Mouse (Mus musculus) granulocyte monocyte progenitor cell, adult 5-6 weeks (primary cell): Measurements from ENCODE around the gene Lrrc66. TPM values are rescaled to one million over a fixed set of nuclear protein-coding genes. Genes with fewer than 3 reads are reported as not detected.
"Not testable (repeated sequence)": the region's sequence is repeated elsewhere in the genome, so short reads cannot be mapped to it uniquely, and the experiment has no call there.

Experiments
- ATAC-seq: replicated peaks from 2 replicates; pipeline ENCODE4 v1.8.0; 2016; ENCODE audit warnings: mild to moderate bottlenecking, moderate TSS enrichment, inconsistent platforms; ENCODE audit not compliant: poor library complexity, severe bottlenecking
- total RNA-seq, 2 experiments: library from RNA; stranded (forward) in 1 of 2; stranded (reverse) in 1 of 2; fragments of 200-712, 200-1000 nt in 1 of 2; fragments of >200 nt in 1 of 2; fragmentation: Nextera tagmentation in 1 of 2; gene quantifications; 2 replicates each; pipeline ENCODE4 v1.2.3; 2014 to 2017

The Lrrc66 gene
- total RNA-seq, 2 experiments from 2014 or later = 0.34 to 1.1 TPM

DNA sequence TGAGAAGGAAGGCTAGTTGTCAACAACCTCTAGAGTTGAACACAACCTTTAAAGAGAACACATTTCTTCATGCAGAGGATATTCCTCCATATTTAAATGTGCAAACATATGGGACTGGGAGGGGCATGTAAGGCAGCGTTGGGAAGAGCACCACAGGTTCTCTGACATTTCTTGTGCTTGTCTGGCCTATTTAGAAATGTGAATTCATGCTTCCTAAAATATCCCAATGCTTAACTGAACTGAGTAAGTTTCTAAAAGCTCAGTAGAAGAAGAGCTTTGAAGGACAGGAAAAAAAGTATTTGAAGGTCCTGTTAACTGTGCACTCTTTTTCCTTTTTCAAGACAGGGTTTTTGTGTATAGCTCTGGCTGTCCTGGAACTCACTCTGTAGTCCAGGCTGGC lies 13.4 kb downstream of the Lrrc66 start:
- no peak for ATAC-seq

DNA sequence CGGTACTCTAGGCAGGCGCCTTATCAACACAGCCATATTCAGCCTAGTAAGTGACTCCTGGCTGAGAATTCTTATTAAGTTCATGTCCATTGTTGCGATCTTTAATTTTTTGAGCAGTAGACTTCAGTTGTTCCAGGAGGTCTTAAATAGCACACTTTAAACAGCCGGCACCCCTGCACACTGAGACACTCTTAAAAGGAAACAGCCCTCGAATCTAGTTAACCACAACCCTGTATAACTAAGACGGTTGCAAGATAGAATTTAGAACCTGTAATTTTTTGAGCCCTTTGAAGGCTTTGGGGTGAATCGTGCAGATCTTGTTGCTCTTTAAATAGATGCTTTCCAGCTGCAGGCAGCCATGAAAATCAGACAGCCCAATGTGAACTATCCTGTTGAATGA lies 17.1 kb downstream of the Lrrc66 start:
- no peak for ATAC-seq

DNA sequence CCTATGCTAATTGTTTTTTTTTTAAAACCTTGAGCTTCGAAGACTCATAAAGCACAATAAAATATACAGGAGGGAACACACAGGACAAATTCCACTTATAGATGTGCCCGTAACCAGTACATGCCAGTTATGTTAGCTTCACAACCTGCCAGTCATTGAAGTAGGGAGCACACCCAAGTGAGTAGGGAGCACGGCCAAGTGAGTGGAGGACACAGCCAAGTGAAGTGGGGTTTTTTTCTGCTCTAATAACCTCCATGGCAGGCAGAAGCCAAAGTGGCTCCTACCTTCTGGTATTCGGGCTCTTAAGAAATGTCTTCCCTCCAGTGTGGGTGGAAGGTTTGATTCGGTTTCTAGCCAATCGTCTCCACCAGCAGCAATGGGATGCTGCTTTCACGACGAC lies 19.0 kb downstream of the Lrrc66 start:
- ATAC-seq = no peak

DNA sequence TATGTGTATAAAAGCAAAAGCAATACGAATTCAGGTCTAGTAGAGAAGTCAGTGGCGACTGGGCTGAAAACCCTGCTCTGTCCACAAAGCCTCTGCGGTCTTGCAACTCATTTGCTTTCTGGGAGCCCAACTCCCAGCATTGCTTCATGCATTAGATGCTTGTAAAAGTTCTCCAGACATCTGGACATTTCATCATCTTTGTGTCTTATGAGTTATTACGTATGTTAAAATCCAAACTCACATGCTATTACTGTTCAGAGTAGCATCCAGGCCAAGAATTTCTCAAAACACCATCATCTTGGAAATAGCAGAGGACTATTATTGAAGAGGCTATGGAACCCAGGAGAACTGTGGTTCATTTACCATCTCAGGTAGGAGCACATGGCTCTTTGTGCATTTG lies 21.3 kb downstream of the Lrrc66 start:
- no peak for ATAC-seq

DNA sequence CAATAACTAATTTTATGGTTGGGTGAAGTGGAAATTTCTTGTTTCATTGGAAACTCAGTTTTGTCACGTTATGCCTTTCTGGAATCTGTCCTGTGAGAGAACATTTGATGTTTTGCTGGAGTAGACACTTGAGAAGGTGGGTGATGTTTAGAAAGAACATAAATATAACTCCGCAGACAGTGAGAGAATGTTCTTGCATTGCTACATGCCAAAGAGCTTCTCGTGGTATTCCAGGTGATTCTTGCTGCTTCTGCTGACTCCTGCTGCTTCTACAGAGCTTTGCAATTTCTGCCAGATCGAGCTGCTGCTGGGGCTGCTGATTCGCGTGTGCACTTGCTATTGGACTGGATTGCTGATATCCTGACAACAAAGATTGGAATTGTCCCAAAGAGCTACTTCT lies 27.4 kb downstream of the Lrrc66 start:
- ATAC-seq = no peak

DNA sequence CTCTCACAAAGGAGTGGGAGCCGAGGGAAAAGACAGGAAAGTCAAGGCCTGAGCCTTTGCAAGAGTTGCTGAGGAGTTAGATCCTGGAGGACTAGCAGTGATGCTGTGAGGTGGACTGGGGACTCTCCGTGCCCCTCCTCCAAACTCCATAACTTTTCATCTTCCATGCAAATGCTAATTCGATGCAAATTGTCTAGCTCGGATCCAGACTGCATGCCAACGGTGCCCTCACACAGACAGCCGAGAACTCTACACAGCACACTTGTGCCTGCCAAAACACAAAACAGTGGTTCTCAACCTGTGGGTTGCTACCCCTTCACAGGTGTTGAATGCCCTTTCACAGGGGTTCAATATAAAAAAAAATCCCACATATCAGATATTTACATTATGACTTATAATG lies 27.8 kb downstream of the Lrrc66 start:
- no peak for ATAC-seq

DNA sequence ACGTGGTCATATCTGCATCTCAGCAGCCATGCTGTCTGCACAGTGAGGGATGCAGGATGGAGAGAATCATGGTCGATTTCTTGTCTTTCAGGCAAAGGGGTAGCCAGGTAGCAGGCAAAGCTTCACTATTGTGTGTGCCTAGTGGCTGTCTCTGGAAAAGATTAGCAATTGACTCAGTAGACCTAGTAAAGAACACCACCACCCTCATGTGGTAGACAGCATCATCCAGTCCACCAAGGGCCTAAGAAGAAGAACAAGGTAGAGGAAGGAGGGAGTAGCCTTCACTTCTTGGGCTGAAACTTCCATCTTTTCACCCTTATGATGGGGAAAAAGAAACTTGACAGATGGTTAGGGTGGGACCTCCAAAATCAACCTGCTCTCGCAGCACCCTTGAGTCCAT lies 29.5 kb downstream of the Lrrc66 start:
- no peak for ATAC-seq

DNA sequence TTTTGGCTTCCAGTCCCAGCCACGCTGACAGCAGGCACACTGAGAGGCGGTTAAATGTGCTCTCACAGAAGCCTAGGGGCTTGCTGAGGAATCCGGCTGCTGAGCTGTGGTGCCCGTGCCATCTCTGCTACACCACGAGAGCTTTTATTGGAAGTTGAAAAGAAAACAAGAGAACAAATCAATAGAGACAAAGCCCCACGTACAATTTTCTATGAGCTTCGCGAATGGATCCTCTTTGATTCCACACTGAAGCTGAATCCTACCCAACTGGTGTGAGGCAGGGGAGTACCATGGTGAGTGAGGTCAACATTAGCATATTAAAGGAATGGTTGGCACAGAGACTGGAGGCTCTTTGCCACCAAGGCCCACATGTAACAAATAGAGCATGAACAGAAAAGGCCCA lies 31.0 kb downstream of the Lrrc66 start:
- ATAC-seq = no peak

DNA sequence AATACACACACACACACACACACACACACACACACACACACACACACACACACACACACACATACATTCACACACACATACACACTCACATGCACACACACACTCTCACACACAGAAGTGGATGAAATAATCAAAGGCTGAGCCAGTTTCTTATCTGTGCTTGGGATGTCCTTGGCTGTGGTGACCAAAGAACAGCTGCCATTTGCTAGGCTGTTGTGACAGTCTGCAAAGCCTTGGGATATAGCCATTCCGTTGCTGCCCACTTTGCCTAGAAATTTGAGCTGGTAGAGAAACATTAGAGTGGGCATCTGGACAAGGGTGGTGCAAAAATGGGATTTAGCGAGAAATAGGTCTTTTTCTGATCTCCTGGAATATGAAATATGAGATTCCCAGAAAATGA lies 32.3 kb downstream of the Lrrc66 start:
- no peak for ATAC-seq

DNA sequence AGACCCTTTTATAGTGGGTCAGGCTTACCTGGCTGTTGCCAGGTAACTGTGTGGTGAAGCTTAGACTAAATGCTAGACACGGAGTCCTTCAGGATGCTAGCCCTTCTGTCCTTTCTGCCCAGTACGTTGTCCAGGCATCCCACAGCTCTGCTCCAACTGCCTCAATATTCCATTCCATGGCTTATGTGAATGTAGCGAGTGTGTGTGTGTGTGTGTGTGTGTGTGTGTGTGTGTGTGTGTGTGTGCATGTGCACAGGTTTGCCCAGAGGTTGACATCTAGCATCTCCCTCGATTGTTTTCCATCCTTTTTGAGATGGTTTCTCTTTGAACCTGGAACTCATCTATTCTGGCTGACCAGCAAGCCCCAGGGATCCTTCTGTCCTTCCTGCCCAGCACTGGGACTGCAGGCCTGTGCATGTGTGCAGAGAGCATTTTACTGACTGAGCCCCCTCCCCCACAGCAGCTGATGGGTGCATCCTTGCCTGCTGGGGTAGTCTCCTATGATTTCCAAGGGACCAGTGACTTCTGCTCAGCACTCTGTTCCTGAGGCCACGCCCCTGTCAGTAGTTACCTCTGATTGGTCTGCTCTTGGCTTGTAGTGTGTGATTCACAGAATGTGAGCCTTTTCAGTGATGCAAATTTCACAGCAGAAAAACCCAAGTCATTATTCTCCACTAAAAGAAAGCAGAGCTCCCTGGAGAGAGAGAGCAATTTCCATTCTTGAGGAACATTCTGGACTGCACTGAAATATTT lies 33.2 kb downstream of the Lrrc66 start:
- no peak for ATAC-seq

DNA sequence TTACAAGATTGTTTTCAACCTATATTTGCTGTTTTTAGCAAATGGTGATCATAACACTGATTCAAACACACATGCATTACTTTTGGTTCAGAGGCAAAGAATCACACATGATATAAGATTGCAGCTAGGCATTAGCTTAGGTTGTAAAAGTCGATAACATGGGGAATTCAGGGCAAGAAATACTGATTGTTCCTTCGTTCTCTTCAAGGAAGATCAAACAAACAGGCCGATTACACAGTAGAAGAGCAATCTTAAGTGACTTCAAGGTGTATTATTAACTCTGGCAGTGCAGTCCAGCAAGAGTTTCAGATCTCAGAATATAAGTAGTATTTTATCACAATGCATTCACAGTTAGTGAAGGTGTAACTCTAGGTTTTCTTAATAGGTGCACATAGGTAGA lies 45.2 kb downstream of the Lrrc66 start:
- ATAC-seq = no peak

DNA sequence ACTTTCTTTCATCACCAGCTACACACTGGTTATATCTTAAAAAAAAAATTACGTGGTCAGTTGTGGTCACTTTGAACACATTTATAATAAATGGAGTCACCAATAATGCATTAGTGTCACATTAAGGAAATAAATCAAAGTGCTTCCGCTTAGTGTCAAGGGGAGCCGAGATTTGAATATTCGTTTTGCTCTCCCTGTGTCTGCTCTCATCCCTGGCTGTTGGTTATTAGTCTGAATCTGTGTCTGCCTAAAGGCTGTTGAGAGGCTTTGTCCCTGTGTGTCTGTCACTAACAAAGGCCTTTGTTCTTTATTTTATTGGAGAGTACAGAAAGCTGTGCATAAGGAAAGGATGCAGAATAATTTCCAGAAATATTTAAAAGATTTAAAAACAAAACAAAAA lies 45.7 kb downstream of the Lrrc66 start:
- no peak for ATAC-seq

DNA sequence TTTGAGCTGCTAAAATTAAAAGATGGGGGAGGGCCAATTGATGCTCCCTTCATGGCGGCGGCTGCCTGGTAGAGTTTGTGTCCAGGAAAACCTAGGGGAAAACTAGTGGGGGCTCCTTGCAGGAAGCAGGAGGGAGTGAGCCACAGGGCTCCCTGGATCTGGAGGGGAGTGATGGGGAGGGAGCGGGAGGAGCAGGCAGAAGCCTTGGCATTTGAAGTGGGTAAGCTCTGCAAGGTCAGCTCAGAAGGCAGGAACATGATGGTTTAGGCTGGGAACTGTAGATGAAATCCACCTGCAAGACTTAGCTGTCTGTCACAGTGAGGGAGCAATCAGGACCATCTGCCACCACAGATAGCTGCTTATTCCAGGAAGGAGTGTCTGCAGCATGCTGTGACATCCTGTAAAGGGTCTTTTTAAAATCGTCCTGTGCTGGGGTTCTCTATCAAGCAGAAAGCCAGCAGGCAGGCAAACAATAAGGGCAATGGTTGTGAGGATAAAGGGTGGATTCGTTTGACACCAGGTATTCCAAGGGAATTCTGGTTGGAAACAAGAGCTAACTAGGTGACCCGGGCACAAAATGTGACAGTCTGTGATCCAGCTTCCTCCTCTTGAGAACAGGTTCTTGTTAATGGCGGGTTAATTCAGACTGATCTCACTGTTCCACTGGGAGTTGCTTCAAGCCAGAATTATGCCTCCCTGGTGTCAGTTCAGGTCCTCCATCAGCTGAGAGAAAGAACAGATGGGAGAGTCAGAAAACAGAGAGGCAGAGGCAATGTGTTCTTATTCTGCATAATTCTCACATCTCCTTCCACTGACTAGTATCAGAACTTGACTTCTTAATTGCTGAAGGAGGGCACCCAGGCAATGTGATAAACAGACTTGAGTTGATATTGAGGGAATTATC lies 46.9 kb downstream of the Lrrc66 start:
- no peak for ATAC-seq

DNA sequence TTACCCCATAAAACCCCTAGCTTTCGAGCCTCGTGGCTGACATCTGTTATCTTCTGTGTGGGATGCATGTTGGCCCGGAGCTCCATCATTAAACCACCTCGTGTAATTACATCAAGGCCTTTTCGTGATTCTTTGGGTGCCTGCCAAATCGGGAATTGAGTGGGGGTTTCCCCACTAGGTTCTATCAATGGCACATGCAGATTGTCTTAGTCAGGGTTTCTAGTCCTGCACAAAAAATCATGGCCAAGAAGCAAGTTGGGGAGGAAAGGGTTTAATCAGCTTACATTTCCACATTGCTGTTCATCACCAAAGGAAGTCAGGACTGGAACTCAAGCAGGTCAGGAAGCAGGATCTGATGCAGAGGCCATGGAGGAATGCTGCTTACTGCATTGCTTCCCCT lies 48.3 kb downstream of the Lrrc66 start:
- ATAC-seq = not testable (repeated sequence)

DNA sequence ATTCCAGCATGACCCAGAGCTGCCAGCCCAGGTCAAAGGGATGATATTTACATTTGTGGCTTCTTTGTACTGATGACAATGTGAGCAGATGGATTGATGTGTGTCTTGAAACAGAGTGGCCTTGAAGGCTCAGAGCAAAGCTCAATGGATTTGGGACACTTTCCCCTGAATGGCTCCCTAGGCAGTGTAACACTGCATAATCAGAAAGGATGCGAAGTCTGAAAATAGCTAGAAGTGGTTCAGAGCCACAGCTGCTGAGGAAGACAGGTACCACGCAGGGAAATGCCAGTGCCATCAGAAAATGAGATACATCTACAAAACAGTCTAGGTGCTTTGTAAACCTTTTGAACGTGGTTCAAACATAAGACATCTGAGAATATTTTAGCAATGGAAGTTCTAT lies 54.2 kb downstream of the Lrrc66 start:
- no peak for ATAC-seq

DNA sequence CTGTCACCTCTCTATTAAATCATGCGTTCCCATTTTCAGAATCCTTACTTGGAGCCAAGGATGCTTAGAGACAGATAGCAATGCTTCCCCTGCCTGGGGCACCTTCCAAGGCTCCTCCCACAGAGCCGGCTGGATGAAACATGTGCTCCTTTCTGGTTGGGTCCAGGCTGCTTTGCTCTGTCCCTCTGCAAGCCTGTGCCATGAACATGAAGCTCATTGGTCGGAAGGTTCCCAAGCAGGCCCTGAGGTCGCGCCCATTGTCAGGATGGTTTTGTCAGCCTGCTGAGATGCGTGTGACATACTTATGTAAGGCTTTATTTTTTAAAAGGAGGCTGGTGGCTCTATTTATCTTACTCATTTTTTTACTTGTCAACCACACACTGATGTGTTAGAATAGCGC lies 55.6 kb downstream of the Lrrc66 start:
- ATAC-seq = no peak

DNA sequence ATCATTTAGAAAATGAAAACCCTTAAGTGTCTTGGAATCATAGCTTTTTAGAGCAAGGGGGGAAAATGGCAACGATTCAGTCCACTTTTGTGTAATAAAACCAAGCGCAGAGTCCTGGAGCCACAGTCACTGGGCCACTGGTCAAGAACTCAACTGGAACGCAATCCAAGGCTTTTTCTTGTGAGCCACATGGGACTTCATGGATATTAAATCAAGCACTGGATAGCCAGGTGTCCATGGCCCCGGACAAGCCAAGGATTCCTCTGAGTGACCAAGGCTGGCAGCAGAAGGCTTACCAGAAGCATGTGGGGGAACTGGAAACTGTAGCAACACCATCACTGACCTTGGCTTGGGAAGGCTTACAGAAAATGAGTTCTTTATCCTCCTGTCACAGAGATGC lies 57.7 kb downstream of the Lrrc66 start:
- no peak for ATAC-seq

DNA sequence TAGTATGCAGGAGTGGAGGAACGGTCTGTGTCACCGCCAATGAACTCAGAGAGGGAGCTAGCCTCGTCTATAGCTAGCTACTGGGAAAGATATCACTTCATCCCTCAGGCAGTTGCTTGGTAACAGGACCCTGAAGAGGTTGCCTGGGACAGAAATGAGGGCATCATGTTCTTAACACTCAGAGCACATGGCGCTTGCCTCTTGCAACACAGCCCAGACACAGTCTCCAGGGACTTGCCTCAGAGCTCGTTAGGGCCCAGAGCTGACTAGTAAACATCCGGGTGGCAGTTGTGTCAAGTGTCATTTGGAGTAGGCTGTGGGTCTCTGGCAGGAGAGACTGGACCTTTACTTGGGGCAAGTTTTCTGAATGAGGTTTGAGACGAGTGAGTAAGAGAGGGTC lies 58.5 kb downstream of the Lrrc66 start:
- ATAC-seq = no peak

DNA sequence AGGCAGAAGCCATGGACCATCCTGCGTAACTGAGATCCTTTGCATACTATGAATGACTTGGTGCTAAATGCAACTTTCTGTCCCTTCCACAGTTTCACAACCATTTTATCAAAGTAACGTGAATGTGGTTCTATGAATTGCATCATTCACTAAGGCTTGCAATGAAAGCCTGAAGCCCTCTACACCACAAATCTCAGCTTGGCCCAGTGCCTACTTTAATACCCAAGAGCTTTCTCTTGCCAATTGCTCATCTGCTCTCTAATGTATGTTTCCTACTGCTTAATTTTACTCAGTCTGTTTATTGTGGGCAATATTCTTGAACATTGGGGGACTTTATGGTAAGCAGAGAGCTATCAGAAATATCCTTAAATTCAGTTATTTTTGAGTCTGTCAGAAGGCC lies 59.5 kb downstream of the Lrrc66 start:
- ATAC-seq = 0 out of 2 replicates have a peak, but pooled peaks have one; percentile 25

DNA sequence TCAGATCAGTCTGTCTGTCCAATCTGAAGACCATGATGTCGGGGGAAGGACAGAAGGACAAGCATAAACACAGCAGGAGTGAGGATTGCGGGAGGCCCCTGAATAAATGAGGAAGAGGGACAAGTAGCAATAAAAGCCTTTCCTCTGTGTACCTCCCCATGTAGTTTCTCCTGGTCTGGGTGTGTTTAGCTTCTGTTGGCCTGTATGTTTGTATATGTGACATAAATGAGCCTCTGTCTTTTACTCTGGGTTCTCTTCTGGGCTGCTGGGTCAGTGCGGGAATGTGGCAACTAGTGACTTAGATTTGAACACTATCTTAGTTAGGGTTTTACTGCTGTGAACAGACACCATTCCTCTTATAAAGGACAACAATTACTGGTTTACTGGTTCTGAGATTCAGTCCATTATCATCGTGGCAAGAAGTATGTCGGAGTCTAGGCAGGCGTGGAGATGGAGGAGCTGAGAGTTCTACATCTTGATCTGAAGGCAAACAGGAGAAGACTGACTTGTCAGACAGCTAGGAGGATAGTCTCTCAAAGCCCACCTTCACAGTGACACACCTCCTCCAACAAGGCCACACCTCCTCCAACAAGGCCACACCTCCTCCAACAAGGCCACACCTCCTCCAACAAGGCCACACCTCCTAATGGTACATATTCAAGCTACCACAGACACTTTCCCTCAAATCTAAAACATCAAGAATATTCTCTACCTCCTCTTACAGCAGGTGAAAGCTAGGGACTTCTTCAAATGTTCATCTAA lies 60.8 kb downstream of the Lrrc66 start:
- ATAC-seq = no peak

DNA sequence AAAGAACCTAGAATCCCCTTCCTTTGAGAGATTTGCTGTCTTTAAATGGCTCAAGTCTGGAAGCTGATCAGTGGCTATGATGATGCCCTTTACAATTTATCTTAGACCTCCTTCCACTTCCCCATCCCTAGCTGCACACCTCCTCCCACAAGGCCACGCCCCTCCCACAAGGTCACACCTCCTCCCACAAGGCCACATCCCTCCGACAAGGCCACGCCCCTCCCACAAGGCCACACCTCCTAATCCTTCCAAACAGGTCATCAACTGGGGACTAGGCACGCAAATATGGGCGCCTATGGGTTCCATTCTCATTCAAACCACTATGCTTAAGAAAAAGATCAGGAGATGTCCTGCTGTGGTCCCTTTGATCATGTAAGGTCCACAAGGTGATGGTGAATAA lies 63.1 kb downstream of the Lrrc66 start:
- 0 out of 2 replicates have a peak, but pooled peaks have one; percentile 40 for ATAC-seq
